Mouse (Mus musculus) cortical plate, adult 2 months (tissue): ENCODE measurements around the gene Ift122. TPM values are rescaled to one million over a fixed set of nuclear protein-coding genes. Genes with fewer than 3 reads are reported as not detected.

Source experiments
- H3K27ac ChIP-seq: fragments of 200-500 bp; 2 replicates; pipeline ENCODE4 v1.5.1; 2012; ENCODE audit warnings: low read length, control low read depth, inconsistent platforms; ENCODE audit not compliant: insufficient read depth
- H3K4me1 ChIP-seq: fragments of 200-500 bp; 2 replicates; pipeline ENCODE4 v1.6.1; 2011; ENCODE audit warnings: low read length; ENCODE audit not compliant: control insufficient read depth, insufficient read depth
- H3K4me3 ChIP-seq: fragments of 200-500 bp; 2 replicates; pipeline ENCODE4 v1.5.1; 2011; ENCODE audit warnings: mild to moderate bottlenecking, low read length, control low read depth; ENCODE audit not compliant: insufficient read depth
- CTCF ChIP-seq: fragments of 200-500 bp; IDR thresholded peaks from 2 replicates; pipeline ENCODE4 v1.5.1; 2011; ENCODE audit warnings: mild to moderate bottlenecking, control low read depth, low read length; ENCODE audit not compliant: insufficient read depth; ENCODE audit errors: extremely low read depth
- POLR2A ChIP-seq: fragments of 200-500 bp; IDR thresholded peaks from 2 replicates; pipeline ENCODE4 v1.6.1; 2011; ENCODE audit warnings: mild to moderate bottlenecking, low read length, control low read depth; ENCODE audit not compliant: insufficient read depth; ENCODE audit errors: extremely low read depth
- polyA plus RNA-seq: library from polyadenylated mRNA; depleted of rRNA; stranded (reverse); fragments of >200 nt; gene quantifications from 2 replicates; pipeline ENCODE4 v1.2.3, GENCODE M21; 2012

The Ift122 gene
- polyA plus RNA-seq, 1 experiment = 31.2 TPM

- Histone ChIP-seq H3K4me1 (no peaks in the 10 kb centered on the region; the same call in 1 of the 2 replicates), H3K4me3 (no peak overlapping the region), H3K27ac (no peak overlapping the region)
- no peak for TF ChIP-seq POLR2A
- TF ChIP-seq CTCF = peak; percentile 57
Observed at GRCm38 (mm10) chr6:115846640-115847411, 6.4 kb upstream of the Ift122 start.

GRCm38 (mm10) chr6:115848598-115849304 is 4.5 kb upstream of the Ift122 start:
- Histone ChIP-seq H3K27ac (no peak overlapping the region), H3K4me3 (no peak overlapping the region), H3K4me1 (no peaks in the 10 kb centered on the region; the same call in 1 of the 2 replicates)
- TF ChIP-seq POLR2A = no peak
- no peak for TF ChIP-seq CTCF

- TF ChIP-seq POLR2A = no peak
- Histone ChIP-seq H3K4me1 (no peaks in the 10 kb centered on the region; the same call in 1 of the 2 replicates), H3K4me3 (peak overlapping the region; percentile 39), H3K27ac (no peak overlapping the region)
Observed at GRCm38 (mm10) chr6:115852446-115853090, 702 bp upstream of the Ift122 start.

DNA sequence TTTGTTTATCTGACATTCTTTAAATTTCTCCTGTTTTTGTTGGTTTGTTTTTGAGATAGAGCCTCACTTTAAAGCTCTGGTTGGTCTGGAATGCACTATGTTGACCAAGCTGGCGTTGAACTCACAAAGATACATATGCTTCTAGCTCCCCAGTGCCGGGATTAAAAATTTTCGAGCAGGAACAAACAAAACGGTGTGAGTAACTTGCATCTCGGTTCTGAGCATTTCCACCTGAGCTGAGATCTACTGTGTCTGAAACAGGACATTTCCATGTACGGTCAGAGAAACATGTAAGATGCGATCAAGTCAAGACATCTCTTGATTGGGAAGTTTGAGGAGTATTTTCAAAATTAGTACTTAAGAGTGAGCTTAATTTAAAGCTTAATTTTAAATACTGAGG is 715 bp downstream of the Ift122 start:
- Histone ChIP-seq H3K4me1 (no peaks in the 10 kb centered on the region), H3K4me3 (peak overlapping the region; percentile 39), H3K27ac (no peak overlapping the region)
- TF ChIP-seq POLR2A (no peak), CTCF (no peak)

- no peak overlapping the region for H3K27ac ChIP-seq
- H3K4me1 ChIP-seq = no peaks in the 10 kb centered on the region
- H3K4me3 ChIP-seq = no peak overlapping the region
- TF ChIP-seq CTCF (peak; percentile 15; the same call in 1 of the 2 replicates), POLR2A (no peak)
Observed at GRCm38 (mm10) chr6:115854432-115854831, 1.2 kb downstream of the Ift122 start.

GRCm38 (mm10) chr6:115855733-115856360 is 2.6 kb downstream of the Ift122 start:
- TF ChIP-seq POLR2A (no peak), CTCF (no peak)
- no peak overlapping the region for H3K27ac ChIP-seq
- no peak overlapping the region for H3K4me3 ChIP-seq
- no peaks in the 10 kb centered on the region for H3K4me1 ChIP-seq

DNA sequence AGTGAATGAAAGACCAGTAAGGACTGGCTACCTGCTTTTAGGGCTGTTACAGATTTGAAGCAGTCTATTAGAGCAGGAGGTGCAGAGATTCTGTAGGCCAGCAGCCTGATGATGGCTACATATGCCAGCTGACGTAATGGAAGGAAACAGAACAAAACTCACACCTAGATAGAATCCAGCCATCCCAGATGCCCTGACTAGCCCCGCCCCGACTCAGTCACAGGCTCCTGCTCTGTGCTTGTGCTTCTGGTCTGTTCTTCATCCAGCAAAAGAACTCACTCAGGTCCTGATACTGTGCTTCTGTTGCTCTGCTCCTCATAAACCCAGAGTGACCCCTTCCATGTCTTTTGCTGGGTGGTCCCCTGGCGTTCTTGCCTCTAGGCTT is 3.1 kb downstream of the Ift122 start:
- TF ChIP-seq POLR2A = no peak
- no peak for TF ChIP-seq CTCF
- no peak overlapping the region for H3K4me3 ChIP-seq
- no peak overlapping the region for H3K27ac ChIP-seq

GRCm38 (mm10) chr6:115859258-115859657 is 6.0 kb downstream of the Ift122 start:
- TF ChIP-seq POLR2A (no peak), CTCF (no peak)
- Histone ChIP-seq H3K4me1 (no peaks in the 10 kb centered on the region; the same call in 1 of the 2 replicates), H3K4me3 (no peak overlapping the region), H3K27ac (no peak overlapping the region)

More for the DNA sequence above, 3.1 kb downstream of the Ift122 start:
- no peaks in the 10 kb centered on the region for H3K4me1 ChIP-seq

DNA sequence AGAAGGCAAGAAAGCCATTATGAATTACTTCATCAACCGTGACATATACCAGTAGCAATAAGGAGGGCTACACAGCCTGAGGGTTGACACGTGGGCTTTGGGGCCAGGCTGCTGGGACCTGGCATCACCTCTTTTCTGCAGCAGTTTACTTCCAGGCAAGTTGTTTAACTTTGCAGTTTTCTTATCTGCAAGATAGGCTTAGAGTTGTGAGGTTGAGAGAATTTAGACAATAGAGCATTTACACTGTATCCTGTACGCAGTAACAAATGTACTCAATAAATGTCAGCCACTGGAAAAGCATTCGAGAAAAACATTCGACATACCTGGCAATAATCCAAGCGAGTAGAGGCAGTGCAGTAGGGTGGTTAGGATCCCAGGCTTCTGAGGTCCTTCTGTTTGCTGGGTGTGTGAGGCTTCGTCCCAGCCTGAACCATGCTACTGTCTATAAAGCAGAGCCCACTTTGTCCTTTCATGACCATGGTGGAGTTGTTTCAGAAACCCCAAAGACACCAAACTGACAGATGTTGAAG is 6.8 kb downstream of the Ift122 start:
- no peak for TF ChIP-seq POLR2A
- TF ChIP-seq CTCF = no peak
- H3K4me3 ChIP-seq = no peak overlapping the region
- no peaks in the 10 kb centered on the region; the same call in 1 of the 2 replicates for H3K4me1 ChIP-seq
- no peak overlapping the region for H3K27ac ChIP-seq
